Mouse (Mus musculus) frontal cortex, postnatal 14 days (tissue): ENCODE measurements around the gene Klra6.
"Not testable (repeated sequence)": the region's sequence is repeated elsewhere in the genome, so short reads cannot be mapped to it uniquely, and the experiment has no call there.

ENCODE experiments used
- DNase-seq, 2 experiments: peaks; one replicate each; pipeline ENCODE4 v3.0.0; 2022; ENCODE audit warnings: low spot score in 2 of 2

Klra6 gene

GRCm38 (mm10) chr6:130026854-130027253 lies at the start of gene Klra6:
Gene Klra6 (minus strand): TSS chr6:130026954.
- no peak for DNase-seq

- DNase-seq: not testable (repeated sequence)
Measured at GRCm38 (mm10) chr6:130067171-130067570, 40.4 kb upstream of the Klra6 start, which contains the start of gene Klra4. Gene Klra4 (minus strand): TSS chr6:130067271.

GRCm38 (mm10) chr6:130065196-130065595 lies 38.4 kb upstream of the Klra6 start:
- DNase-seq: no peak

GRCm38 (mm10) chr6:130035146-130035545 lies 8.4 kb upstream of the Klra6 start:
- DNase-seq: not testable (repeated sequence)

GRCm38 (mm10) chr6:130031493-130032089 lies 4.8 kb upstream of the Klra6 start:
- not testable (repeated sequence) for DNase-seq
